Mouse (Mus musculus) forebrain, embryonic 12.5 days (tissue): ENCODE results near the gene Rufy2. TPM values are rescaled to one million over a fixed set of nuclear protein-coding genes. Genes with fewer than 3 reads are reported as not detected.
"Not testable (repeated sequence)": the region's sequence is repeated elsewhere in the genome, so short reads cannot be mapped to it uniquely, and the experiment has no call there.

ENCODE experiments used
- ATAC-seq: fragments of 200-750 bp; cut with Nextera tagmentation; 2 replicates; pipeline ENCODE4 v1.8.0; 2017; ENCODE audit warnings: moderate TSS enrichment; ENCODE audit not compliant: low FRiP score
- H3K27ac ChIP-seq: fragments of 300-500 bp; sonication (generic); 2 replicates; pipeline ENCODE4 v1.5.1; 2016; ENCODE audit warnings: mild to moderate bottlenecking
- H3K27me3 ChIP-seq: fragments of 300-500 bp; sonication (generic); 2 replicates; pipeline ENCODE4 v1.6.1; 2016; ENCODE audit warnings: mild to moderate bottlenecking
- H3K36me3 ChIP-seq: fragments of 300-500 bp; sonication (generic); replicated peaks from 2 replicates; pipeline ENCODE4 v1.6.1; 2016; ENCODE audit warnings: mild to moderate bottlenecking
- H3K4me1 ChIP-seq: fragments of 300-500 bp; sonication (generic); 2 replicates; pipeline ENCODE4 v1.6.1; 2016
- H3K4me2 ChIP-seq: fragments of 300-500 bp; sonication (generic); 2 replicates; pipeline ENCODE4 v1.6.1; 2016; ENCODE audit warnings: mild to moderate bottlenecking, moderate library complexity
- H3K4me3 ChIP-seq: fragments of 300-500 bp; sonication (generic); replicated peaks from 2 replicates; pipeline ENCODE4 v1.5.1; 2016; ENCODE audit warnings: mild to moderate bottlenecking
- H3K9ac ChIP-seq: fragments of 300-500 bp; sonication (generic); 2 replicates; pipeline ENCODE4 v1.6.1; 2016; ENCODE audit warnings: mild to moderate bottlenecking
- H3K9me3 ChIP-seq: fragments of 300-500 bp; sonication (generic); 2 replicates; pipeline ENCODE4 v1.6.1; 2016
- WGBS: fragments of 180-500 bp; shearing (Covaris S2); methylation state at CpG from one replicate; pipeline ENCODE4 v1.1.7; 2016; 5-methylcytosine and 5-hydroxymethylcytosine counted together
- polyA plus RNA-seq: library from polyadenylated mRNA; unstranded; fragments of >200 nt; fragmentation: Nextera tagmentation; extraction: Ambion mirVana; gene quantifications from 2 replicates; pipeline ENCODE4 v1.2.1, GENCODE M21; 2016

Rufy2 gene
- polyA plus RNA-seq, 1 experiment from 2014 or later: 39.5 TPM

DNA sequence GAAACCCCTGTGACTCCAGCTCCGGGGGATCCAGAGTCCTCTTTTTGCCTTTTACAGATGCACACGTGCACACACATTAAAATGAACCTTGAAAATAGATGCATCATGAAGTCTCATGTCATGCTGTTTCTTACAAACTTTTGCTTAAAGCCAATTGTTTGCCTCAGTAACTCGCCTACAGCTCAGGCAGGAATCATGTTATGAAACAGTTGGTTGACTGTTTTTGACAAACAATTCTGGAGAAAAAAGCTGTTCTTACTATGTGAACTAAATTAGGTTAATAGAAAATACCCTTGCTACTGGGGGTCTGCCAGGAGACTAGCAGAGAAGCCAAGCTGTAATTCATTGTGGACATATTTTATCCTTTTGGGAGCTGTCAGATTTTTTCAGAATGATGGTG, 52.9 kb downstream of the Rufy2 start:
- H3K36me3 ChIP-seq: no peaks in the 10 kb centered on the region
- ATAC-seq: no peak

DNA sequence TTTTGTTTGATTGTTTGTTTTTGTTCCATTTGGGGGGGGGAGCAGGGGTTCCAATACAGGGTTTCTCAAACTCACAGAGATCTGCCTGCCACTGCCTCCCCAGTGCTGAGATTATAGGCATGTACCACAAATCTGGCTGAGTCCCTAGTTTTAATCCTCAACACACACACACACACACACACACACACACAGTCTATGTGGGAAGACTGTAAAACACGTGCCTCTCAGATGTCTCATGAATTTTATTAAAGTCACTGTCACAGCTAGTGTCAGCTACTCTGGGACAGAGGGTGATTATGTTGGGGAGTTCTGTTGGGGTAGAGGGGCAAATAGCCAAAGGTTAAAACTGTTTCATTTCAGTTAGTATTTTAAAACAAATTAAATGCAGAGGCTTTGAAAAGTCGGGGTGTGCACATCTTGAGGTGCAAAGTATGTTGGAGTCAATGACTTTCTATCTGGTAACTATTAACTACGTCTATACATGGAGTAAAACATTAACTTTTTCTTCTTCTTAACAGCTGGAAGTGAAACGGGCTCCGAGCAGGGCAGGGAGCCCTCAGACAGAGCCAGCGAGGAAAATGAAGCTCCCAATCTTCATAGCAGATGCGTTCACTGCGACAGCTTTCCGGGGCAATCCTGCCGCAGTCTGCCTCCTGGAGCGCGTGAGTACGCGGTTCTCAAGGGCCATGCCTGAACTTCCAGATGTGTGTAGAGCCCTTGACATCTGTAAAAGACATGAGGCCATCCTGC, 58.7 kb downstream of the Rufy2 start:
- Histone ChIP-seq H3K4me3 (no peak overlapping the region), H3K27ac (no peak overlapping the region), H3K4me2 (no peak overlapping the region), H3K4me1 (no peaks in the 10 kb centered on the region), H3K9me3 (no peaks in the 10 kb centered on the region), H3K9ac (no peak overlapping the region), H3K27me3 (no peaks in the 10 kb centered on the region), H3K36me3 (no peaks in the 10 kb centered on the region)
- 87% methylated on average over 14 of the region's 14 CpGs for WGBS
- no peak for ATAC-seq

More for the DNA sequence above, 52.9 kb downstream of the Rufy2 start:
- H3K9me3 ChIP-seq: no peaks in the 10 kb centered on the region
- H3K27me3 ChIP-seq: no peaks in the 10 kb centered on the region
- no peak overlapping the region for H3K4me3 ChIP-seq
- no peak overlapping the region for H3K4me2 ChIP-seq
- H3K9ac ChIP-seq: no peak overlapping the region
- 71% methylated on average over 3 of the region's 3 CpGs for WGBS
- H3K27ac ChIP-seq: no peak overlapping the region
- peaks cover 8% of the 10 kb centered on the region for H3K4me1 ChIP-seq

DNA sequence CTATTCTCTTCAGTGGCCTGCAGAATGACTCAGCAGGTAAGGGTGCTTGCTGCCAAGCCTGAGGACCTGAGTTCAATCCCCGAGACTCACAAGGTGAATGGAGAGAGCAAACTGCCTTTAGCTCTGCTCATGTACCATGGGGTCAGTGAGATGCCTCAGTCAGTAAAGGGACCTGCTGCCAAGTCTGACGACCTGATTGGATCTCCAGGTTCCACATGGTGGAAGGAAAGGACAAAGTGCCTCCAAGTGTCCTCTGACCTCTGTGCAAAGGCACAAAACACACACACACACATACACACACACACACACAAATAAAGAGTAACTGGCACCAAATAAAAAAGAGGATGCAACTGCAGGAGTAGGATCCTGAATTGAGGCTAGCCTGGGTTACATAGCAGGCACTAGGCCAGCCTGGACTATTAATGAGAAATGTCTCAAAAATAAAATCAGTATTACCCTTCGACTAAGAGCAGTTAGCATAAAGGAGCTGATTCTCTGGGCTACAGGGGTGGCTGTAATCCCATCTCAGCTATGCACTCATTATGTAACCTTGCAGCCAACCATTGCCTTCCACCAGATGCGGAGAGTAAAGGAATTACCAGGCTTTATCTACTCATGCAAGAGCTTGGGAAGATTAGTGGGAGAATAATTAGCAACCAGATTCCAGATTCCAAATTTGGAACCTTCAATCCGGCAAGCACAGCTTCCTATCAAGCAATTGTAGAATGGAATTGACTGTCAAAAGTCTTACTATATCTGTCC, 60.0 kb downstream of the Rufy2 start:
- Histone ChIP-seq H3K27ac (no peak overlapping the region), H3K4me1 (no peaks in the 10 kb centered on the region), H3K36me3 (no peaks in the 10 kb centered on the region), H3K9me3 (no peaks in the 10 kb centered on the region), H3K4me3 (no peak overlapping the region), H3K4me2 (no peak overlapping the region), H3K27me3 (no peaks in the 10 kb centered on the region), H3K9ac (no peak overlapping the region)
- 65% methylated on average over 5 of the region's 5 CpGs for WGBS
- ATAC-seq: no peak

DNA sequence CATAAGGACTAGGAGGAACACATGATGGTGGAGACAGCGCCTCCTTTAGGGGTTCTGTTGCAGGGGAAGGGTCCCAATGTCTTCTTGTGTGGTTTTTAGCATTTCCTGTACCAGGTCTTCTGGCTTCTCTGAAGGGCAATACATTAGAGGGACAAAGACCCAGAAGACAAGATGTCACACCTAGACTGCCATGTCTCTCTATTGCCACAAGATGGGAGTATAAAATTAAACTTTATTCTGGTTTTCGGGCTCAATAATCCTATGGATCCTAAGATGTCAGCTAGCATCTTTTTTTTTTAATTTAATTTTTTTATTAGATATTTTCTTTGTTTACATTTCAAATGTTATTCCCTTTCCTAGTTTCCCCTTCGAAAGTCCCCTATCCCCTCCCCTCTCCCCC, 63.1 kb downstream of the Rufy2 start:
- ATAC-seq: no peak
- Histone ChIP-seq H3K36me3 (no peaks in the 10 kb centered on the region), H3K9me3 (no peaks in the 10 kb centered on the region), H3K4me2 (no peak overlapping the region), H3K9ac (no peak overlapping the region), H3K4me1 (no peaks in the 10 kb centered on the region), H3K27ac (no peak overlapping the region), H3K27me3 (no peaks in the 10 kb centered on the region), H3K4me3 (no peak overlapping the region)
- WGBS: 76% methylated on average over 3 of the region's 3 CpGs

DNA sequence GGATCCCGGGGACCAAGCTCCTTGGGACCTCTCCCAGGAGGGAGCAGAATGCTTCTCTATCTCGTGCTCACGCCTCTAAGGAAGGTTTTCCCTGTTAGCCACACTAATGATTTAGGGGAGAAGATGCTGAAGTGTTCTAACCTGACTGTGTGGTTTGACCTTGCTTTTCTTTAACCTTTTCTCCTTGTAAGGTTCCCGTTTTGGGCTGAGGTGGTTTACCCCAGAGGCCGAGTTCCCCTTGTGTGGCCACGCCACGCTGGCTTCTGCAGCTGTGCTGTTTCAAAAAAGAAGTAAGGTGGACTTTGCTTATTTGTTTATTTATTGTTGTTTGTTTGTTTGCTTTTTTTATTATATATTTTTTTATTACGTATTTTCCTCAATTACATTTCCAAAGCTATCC, 67.7 kb downstream of the Rufy2 start:
- Histone ChIP-seq H3K27me3 (no peaks in the 10 kb centered on the region), H3K9ac (no peak overlapping the region), H3K4me3 (no peak overlapping the region), H3K36me3 (no peaks in the 10 kb centered on the region), H3K27ac (no peak overlapping the region), H3K9me3 (no peaks in the 10 kb centered on the region), H3K4me2 (no peak overlapping the region), H3K4me1 (no peaks in the 10 kb centered on the region)
- 95% methylated on average over 8 of the region's 8 CpGs for WGBS
- ATAC-seq: no peak

DNA sequence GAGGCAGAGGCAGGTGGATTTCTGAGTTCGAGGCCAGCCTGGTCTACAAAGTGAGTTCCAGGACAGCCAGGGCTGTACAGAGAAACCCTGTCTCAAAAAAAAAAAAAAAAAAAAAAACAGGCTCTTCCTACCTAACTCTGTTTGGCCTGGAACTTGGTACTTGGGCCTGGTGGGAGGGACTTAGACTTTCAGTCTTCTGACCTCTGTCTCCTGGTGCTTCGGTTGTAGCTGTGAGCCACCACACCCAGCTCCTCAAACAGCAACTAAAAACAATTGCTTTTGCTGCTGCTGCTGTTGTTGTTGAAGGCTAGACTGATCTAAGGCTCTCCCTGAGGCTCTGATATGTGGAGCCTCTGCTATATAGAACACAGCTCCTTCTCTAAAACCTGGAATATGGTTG, 69.1 kb downstream of the Rufy2 start:
- Histone ChIP-seq H3K9ac (no peak overlapping the region), H3K9me3 (no peaks in the 10 kb centered on the region), H3K4me2 (no peak overlapping the region), H3K27me3 (no peaks in the 10 kb centered on the region), H3K36me3 (no peaks in the 10 kb centered on the region), H3K27ac (no peak overlapping the region), H3K4me1 (no peaks in the 10 kb centered on the region), H3K4me3 (no peak overlapping the region)
- ATAC-seq: no peak
- 78% methylated on average over 2 of the region's 2 CpGs for WGBS

DNA sequence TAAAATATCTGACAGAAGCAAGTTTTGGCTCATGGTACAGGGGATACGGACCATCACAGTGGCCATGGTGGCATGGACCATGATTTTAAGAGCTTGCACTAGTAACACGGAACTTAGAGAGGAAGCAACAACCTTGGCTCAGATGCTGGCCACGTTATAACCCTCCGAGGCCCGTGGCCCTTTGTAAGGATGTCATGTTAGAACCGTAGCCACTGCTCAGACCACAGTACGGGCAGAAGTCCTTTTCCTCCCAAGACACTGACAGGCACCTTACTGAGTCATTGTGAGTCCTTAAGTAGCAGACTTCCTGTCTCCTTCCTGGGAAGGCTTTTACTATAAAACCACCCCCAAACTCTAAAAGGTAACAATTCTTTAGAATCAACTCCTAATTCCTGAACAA, 71.2 kb downstream of the Rufy2 start:
- 66% methylated on average over 7 of the region's 7 CpGs for WGBS
- H3K4me2 ChIP-seq: no peak overlapping the region
- no peaks in the 10 kb centered on the region for H3K27me3 ChIP-seq
- H3K4me1 ChIP-seq: no peaks in the 10 kb centered on the region
- no peaks in the 10 kb centered on the region for H3K9me3 ChIP-seq
- H3K9ac ChIP-seq: no peak overlapping the region
- no peaks in the 10 kb centered on the region for H3K36me3 ChIP-seq
- H3K27ac ChIP-seq: no peak overlapping the region
- no peak for ATAC-seq
- H3K4me3 ChIP-seq: no peak overlapping the region

DNA sequence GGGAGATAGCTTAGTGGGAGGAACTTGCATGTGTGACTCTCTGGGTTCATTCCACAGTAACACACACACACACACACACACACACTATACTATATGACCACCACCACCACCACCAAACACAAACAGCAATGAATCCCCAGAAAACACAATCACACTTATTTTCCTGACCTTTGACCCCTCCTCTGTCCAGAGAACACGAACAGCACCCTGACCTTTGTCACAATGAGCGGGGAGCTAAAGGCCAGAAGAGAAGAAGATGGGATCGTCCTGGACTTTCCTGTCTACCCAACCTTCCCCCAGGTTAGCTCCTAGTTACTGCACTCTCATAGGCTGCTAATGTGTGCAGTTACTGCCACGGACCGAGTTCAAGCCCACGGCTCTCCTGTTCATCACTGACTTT, 72.0 kb downstream of the Rufy2 start:
- Histone ChIP-seq H3K27ac (no peak overlapping the region), H3K4me3 (no peak overlapping the region), H3K9me3 (no peaks in the 10 kb centered on the region), H3K4me2 (no peak overlapping the region), H3K4me1 (no peaks in the 10 kb centered on the region), H3K27me3 (no peaks in the 10 kb centered on the region), H3K9ac (no peak overlapping the region), H3K36me3 (no peaks in the 10 kb centered on the region)
- ATAC-seq: no peak
- WGBS: 80% methylated on average over 6 of the region's 6 CpGs

DNA sequence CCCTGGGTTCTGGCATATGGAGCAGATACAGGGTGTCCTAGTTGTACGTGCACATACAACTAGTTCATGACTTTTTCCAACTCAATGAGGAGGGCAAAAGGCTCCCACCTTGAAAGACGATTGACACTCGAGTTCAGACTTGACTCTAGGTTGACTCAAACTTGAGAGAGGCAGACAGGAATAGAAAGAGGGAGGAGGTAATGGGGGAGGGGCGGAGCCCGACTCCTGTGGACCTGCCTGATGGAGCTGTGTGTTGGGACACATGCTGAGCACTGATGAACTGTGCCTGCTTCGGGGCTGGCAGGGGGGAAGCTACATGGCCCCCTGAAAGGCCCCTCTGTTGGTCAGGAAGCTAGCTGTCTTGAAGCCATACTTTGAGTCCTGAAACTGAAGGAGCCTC, 73.0 kb downstream of the Rufy2 start:
- Histone ChIP-seq H3K27ac (no peak overlapping the region), H3K9ac (no peak overlapping the region), H3K36me3 (no peaks in the 10 kb centered on the region), H3K4me2 (no peak overlapping the region), H3K4me1 (no peaks in the 10 kb centered on the region), H3K4me3 (no peak overlapping the region), H3K27me3 (no peaks in the 10 kb centered on the region), H3K9me3 (no peaks in the 10 kb centered on the region)
- ATAC-seq: no peak
- WGBS: 63% methylated on average over 6 of the region's 6 CpGs

DNA sequence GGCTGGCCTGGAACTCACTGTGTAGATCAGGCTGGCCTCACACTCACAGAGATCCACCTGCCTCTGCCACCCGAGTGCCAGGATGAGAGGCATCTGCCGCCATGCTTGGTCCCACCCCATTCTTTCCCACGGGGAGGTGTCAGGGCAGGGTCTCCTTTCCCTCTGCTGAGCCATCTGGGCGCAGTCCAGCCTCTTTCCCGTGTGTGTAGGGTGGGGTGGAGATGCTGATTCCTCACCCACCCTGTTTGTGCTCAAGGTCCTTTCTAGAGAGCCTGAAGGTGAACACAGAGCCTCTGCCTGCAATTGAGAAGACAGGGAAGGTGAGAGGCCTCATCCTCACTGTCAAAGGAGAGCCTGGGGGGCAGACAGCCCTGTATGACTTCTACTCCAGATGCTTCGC, 74.0 kb downstream of the Rufy2 start:
- H3K27me3 ChIP-seq, H3K27ac ChIP-seq, H3K4me3 ChIP-seq, H3K9ac ChIP-seq, H3K4me2 ChIP-seq, H3K4me1 ChIP-seq, ATAC-seq, H3K36me3 ChIP-seq, H3K9me3 ChIP-seq: not testable (repeated sequence)
- 95% methylated on average over 6 of the region's 6 CpGs for WGBS

DNA sequence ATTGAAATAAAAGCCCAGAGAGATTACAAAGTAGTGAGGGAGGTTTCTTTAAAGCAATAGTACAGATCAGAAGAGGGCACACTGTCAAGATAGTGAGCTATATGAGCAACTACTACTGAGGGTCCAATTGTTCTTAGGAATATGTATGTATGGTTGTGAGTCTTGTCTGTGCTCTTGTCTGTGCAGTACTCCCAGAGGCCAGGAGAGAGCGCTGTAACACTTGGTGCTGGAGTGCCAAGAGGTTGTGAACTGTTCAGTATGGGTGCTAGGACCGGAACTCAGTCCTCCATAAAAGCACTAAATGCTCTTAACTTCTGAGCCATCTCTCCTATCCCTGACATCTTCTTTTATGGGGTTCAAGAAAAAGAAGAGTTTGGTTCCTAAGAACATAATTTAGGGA, 74.6 kb downstream of the Rufy2 start:
- no peaks in the 10 kb centered on the region for H3K4me1 ChIP-seq
- ATAC-seq: no peak

DNA sequence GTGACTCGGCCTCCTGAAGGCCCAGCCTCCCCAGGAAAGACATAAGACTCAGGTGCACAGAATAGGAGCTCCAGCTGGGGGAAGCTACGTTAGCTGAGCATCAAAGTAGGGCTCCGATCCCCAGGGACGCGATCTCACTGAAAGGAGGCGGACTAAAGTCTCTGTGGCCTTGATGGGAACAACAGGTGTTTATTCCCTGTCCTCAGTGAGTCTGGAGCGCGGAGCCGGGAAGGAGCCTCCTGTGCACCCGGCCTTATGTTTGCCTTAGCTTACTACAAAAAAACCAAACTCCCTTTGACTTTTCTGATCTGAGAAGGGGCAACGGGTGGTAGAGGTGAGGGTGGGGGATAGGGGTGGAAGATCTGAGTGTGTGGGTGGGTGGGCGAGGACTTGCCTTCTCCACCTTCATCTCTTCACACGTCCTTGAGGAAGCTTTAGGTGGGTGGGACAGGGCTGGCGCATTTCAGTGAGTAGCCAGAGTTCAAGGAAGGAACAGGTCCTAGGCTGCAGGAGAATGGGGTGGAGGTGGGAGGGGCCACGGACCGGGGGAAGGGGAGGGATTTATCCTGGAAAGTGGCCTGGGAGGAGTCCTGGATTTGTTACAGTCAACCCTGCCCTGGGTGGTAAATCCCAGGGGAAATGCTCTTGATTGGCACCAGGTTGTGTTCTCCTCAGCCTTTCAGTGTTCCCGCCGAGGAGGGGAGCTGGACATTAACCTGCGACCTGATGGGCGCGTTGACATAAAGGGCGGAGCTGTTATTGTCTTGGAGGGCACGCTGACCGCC, 77.1 kb downstream of the Rufy2 start:
- no peak for ATAC-seq
- H3K9ac ChIP-seq: no peak overlapping the region
- H3K4me3 ChIP-seq: no peak overlapping the region
- H3K4me1 ChIP-seq: no peaks in the 10 kb centered on the region
- 45% methylated on average over 24 of the region's 24 CpGs for WGBS
- H3K27me3 ChIP-seq: no peaks in the 10 kb centered on the region
- H3K27ac ChIP-seq: no peak overlapping the region
- no peak overlapping the region for H3K4me2 ChIP-seq
- H3K36me3 ChIP-seq: no peaks in the 10 kb centered on the region
- no peaks in the 10 kb centered on the region for H3K9me3 ChIP-seq

More for the DNA sequence above, 74.6 kb downstream of the Rufy2 start:
- H3K27ac ChIP-seq: no peak overlapping the region
- H3K9me3 ChIP-seq: no peaks in the 10 kb centered on the region
- H3K4me2 ChIP-seq: no peak overlapping the region
- no peak overlapping the region for H3K4me3 ChIP-seq
- no peaks in the 10 kb centered on the region for H3K27me3 ChIP-seq
- no peak overlapping the region for H3K9ac ChIP-seq
- 73% methylated on average over 2 of the region's 2 CpGs for WGBS
- H3K36me3 ChIP-seq: no peaks in the 10 kb centered on the region
